Mouse (Mus musculus) myocyte (in vitro differentiated cells): ENCODE measurements around the gene Fam129b.

Experiments used
- SRF ChIP-seq: IDR thresholded peaks from one replicate; pipeline ENCODE4 v1.6.1; 2011; ENCODE audit warnings: low read depth; ENCODE audit not compliant: control insufficient read depth, insufficient read length
- USF1 ChIP-seq: IDR thresholded peaks from one replicate; pipeline ENCODE4 v1.6.1; 2011; ENCODE audit warnings: low read depth, mild to moderate bottlenecking, control low read depth, moderate library complexity

- TF ChIP-seq SRF = no peak
- TF ChIP-seq USF1 = no peak
Observed at GRCm38 (mm10) chr2:32838147-32838884, 37.6 kb upstream of the Fam129b start.
